Mouse (Mus musculus): ENCODE data around the gene Tle3. TPM values are rescaled to one million over a fixed set of nuclear protein-coding genes. Genes with fewer than 3 reads are reported as not detected.

Gene Tle3
- total and polyA plus RNA-seq, 3 experiments: 29.7 to 162 (median 131) TPM

DNA sequence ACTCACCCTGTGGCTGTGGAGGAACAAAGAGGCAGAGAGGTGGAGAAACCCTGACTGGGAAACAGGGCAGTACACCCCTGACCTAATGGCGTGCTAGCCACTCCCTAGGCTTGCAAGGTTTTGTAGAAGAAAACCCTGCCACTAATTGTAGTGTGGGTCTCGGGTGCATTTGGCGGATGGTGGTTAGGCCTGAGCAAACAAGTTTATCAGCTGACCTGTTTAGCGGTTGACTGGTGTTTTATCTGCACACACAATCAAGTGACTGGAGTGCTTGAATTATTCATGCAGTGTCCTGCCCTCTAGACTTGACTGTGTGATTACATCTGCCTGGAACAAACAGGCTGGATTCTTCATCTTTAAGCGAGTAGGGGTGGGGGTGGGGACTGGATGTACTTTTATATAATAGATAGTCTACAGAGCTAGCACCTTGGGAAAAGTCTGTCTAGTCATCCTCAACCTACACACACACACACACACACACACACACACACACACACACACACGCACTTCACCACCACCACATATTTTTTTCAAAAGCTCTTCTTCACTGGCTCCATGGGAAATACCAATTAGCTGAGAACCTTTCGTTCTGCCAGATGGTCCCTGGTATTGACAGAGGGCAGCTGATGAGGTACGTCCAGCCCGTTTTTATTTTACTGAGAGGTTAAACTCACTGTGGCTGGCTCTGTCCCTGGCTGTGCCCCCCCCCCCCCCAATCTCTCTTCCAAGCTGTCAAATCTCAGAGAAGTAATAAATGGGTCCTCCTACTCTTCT, 5.7 kb downstream of the Tle3 start:
- DNase-seq (ENCODE audit: low spot score) (no peak), ATAC-seq (ENCODE audit: extremely low read depth, insufficient number of reproducible peaks, low FRiP score, poor library complexity, severe bottlenecking) (peak; percentile 78)
- H3K4me3 ChIP-seq (ENCODE audit: low read depth, low read length): peak overlapping the region; percentile 47; the same call in 1 of the 2 replicates
- peaks cover 63% of the 10 kb centered on the region for H3K36me3 ChIP-seq (replicated peaks)
- peaks cover 69% of the 10 kb centered on the region for H3K4me1 ChIP-seq (ENCODE audit: insufficient read depth, low read depth, low read length)
- peaks cover 5% of the 10 kb centered on the region for H3K9me3 ChIP-seq (replicated peaks)
- TF ChIP-seq GATA2 (IDR thresholded peaks at IDR 0.05; ENCODE audit: borderline replicate concordance, low read depth, low read length) (no peak), POLR2AphosphoS5 (IDR thresholded peaks at IDR 0.05; ENCODE audit: insufficient replicate concordance, low read depth, low read length) (no peak), GATA1 (IDR thresholded peaks at IDR 0.05; ENCODE audit: borderline replicate concordance, low read length) (no peak), TAL1 (conservative IDR thresholded peaks at IDR 0.05; ENCODE audit: low read depth, low read length) (no peak), CTCF (IDR thresholded peaks at IDR 0.05; ENCODE audit: low read depth, low read length) (no peak)
- H3K27me3 ChIP-seq (ENCODE audit: insufficient read depth, low read length): no peaks in the 10 kb centered on the region; the same call in 1 of the 2 replicates

DNA sequence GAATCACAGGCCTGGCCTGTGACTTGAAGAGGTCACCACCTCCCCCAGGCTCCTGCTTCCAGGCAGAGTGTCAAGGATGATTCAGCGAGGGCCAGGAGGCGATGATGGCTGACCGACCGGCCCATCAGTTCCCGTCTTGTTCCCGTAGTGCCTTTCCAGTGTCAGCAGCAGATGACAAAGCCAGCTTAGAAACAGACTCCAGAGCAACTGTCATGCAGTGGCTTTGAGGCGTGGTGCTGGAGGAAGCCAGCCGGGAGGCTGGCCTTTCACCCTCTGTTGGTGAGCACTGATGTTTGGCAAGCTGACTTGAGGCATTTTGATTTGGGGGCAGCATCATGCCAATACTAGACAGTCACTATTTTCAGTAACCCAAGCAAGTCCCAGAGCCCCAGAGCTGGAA, 6.3 kb downstream of the Tle3 start:
- peak overlapping the region; percentile 22; the same call in 1 of the 2 replicates for H3K4me3 ChIP-seq (ENCODE audit: low read depth, low read length)
- DNase-seq (ENCODE audit: low spot score): no peak
- TF ChIP-seq POLR2AphosphoS5 (IDR thresholded peaks at IDR 0.05; ENCODE audit: insufficient replicate concordance, low read depth, low read length): no peak
- TF ChIP-seq TAL1 (conservative IDR thresholded peaks at IDR 0.05; ENCODE audit: low read depth, low read length): no peak
- TF ChIP-seq GATA1 (IDR thresholded peaks at IDR 0.05; ENCODE audit: borderline replicate concordance, low read length): no peak
- TF ChIP-seq CTCF (IDR thresholded peaks at IDR 0.05; ENCODE audit: low read depth, low read length): no peak
- TF ChIP-seq GATA2 (IDR thresholded peaks at IDR 0.05; ENCODE audit: borderline replicate concordance, low read depth, low read length): no peak
- peaks cover 5% of the 10 kb centered on the region for H3K9me3 ChIP-seq (replicated peaks)
- H3K36me3 ChIP-seq (replicated peaks): peaks cover 68% of the 10 kb centered on the region
- H3K4me1 ChIP-seq (ENCODE audit: insufficient read depth, low read depth, low read length): peaks cover 75% of the 10 kb centered on the region
- ATAC-seq (ENCODE audit: extremely low read depth, insufficient number of reproducible peaks, low FRiP score, poor library complexity, severe bottlenecking): no peak
- no peaks in the 10 kb centered on the region; the same call in 1 of the 2 replicates for H3K27me3 ChIP-seq (ENCODE audit: insufficient read depth, low read length)

DNA sequence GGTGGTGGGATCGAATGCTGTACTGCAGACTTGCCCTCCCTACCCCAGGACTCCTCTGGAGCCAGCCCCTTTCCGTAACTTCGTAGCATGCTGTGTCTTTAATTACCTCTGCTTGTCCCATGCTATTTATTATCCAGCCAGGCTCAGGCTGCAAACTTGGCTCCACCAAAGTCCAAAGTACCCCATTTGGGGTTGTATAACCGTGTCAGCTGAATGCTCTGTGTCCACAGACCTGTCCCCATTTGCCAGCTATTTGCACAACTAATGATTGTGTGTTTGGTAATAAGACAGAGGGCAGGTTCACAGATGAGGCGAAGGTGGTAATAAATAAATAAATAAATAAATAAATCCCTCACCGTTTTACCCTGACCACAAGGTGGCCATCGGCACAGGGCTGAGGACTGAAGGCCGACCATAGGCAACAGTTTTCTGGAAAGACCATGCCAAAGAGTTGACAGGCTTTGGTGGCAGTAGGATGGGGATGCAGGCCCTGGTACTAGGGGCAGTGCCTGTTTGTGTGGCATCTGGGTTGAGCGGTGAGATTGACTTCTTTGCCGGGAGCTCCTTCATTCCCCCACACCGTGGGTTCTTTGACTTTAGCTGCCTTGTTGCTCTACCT, 7.0 kb downstream of the Tle3 start:
- Histone ChIP-seq H3K9me3 (replicated peaks) (peaks cover 3% of the 10 kb centered on the region; the same call in 1 of the 2 replicates), H3K27me3 (ENCODE audit: insufficient read depth, low read length) (no peaks in the 10 kb centered on the region; the same call in 1 of the 2 replicates), H3K4me3 (ENCODE audit: low read depth, low read length) (no peak overlapping the region; the same call in 1 of the 2 replicates), H3K36me3 (replicated peaks) (peaks cover 74% of the 10 kb centered on the region), H3K4me1 (ENCODE audit: insufficient read depth, low read depth, low read length) (peaks cover 81% of the 10 kb centered on the region)
- DNase-seq (ENCODE audit: low spot score) (no peak), ATAC-seq (ENCODE audit: extremely low read depth, insufficient number of reproducible peaks, low FRiP score, poor library complexity, severe bottlenecking) (no peak)
- TF ChIP-seq GATA2 (IDR thresholded peaks at IDR 0.05; ENCODE audit: borderline replicate concordance, low read depth, low read length) (no peak), GATA1 (IDR thresholded peaks at IDR 0.05; ENCODE audit: borderline replicate concordance, low read length) (no peak), CTCF (IDR thresholded peaks at IDR 0.05; ENCODE audit: low read depth, low read length) (no peak), TAL1 (conservative IDR thresholded peaks at IDR 0.05; ENCODE audit: low read depth, low read length) (no peak), POLR2AphosphoS5 (IDR thresholded peaks at IDR 0.05; ENCODE audit: insufficient replicate concordance, low read depth, low read length) (no peak)

DNA sequence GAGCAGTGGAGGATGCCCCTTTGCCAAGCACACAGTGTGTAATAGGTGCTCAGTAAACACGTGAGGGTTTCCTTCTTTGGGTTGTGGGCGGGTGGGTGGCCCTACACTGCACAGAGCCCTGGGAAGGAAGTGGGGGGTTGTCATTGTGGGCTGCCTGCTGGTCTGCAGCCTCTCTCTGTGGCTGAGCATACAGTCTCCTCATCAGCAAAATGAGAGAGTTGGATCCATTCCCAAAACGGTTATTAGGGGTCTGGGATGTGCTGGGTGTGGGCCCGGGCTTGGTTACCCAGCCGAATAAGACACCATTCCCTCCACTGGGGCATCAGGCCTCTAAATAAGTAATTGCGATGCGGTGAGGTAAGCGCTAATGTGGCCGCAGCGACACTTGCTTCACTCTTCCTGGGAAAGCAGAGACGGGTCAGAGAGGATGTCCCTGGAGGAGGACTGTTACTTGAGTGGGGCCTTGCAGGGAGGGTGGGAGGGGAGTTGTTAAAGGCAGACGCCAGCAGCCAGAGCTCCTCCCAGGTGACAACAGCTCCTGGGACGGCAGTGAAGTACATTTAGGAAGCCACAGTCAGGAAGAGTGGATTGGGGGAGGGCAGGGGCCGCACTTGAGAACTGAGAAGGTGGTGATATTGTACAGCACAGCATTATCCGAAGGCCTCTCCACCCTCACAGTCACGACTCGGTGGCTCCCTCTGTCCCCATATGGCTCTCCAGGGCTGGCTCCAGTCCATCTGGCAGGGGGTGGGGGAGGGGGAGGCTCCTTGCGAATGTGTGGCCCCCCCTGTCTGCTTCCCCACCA, 8.3 kb downstream of the Tle3 start:
- TF ChIP-seq CTCF (IDR thresholded peaks at IDR 0.05; ENCODE audit: low read depth, low read length): no peak
- TF ChIP-seq TAL1 (conservative IDR thresholded peaks at IDR 0.05; ENCODE audit: low read depth, low read length): no peak
- TF ChIP-seq GATA1 (IDR thresholded peaks at IDR 0.05; ENCODE audit: borderline replicate concordance, low read length): no peak
- TF ChIP-seq GATA2 (IDR thresholded peaks at IDR 0.05; ENCODE audit: borderline replicate concordance, low read depth, low read length): no peak
- TF ChIP-seq POLR2AphosphoS5 (IDR thresholded peaks at IDR 0.05; ENCODE audit: insufficient replicate concordance, low read depth, low read length): no peak
- H3K4me1 ChIP-seq (ENCODE audit: insufficient read depth, low read depth, low read length): peaks cover 88% of the 10 kb centered on the region
- peaks cover 80% of the 10 kb centered on the region for H3K36me3 ChIP-seq (replicated peaks)
- H3K27me3 ChIP-seq (ENCODE audit: insufficient read depth, low read length): no peaks in the 10 kb centered on the region; the same call in 1 of the 2 replicates
- H3K4me3 ChIP-seq (ENCODE audit: low read depth, low read length): no peak overlapping the region; the same call in 1 of the 2 replicates
- H3K9me3 ChIP-seq (replicated peaks): no peaks in the 10 kb centered on the region
- ATAC-seq (ENCODE audit: extremely low read depth, insufficient number of reproducible peaks, low FRiP score, poor library complexity, severe bottlenecking) (no peak), DNase-seq (ENCODE audit: low spot score) (no peak)

DNA sequence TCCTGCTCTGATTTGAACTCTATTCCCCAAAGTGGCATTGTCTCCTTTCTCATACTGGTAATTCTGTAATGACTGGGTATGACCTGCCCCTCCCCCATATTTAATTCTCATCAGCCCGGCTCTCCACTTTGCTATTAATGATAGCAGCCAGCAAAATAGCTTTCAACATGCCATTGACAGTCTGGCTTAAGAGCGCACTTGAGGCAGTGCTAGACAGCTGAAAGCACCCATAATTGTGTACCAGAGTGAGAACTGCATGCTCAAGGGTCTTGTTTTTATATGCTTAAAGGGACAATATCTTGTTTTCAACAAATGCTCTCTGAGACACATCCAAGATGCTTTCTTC, 8.9 kb downstream of the Tle3 start:
- H3K27me3 ChIP-seq (ENCODE audit: insufficient read depth, low read length): no peaks in the 10 kb centered on the region; the same call in 1 of the 2 replicates
- no peaks in the 10 kb centered on the region for H3K9me3 ChIP-seq (replicated peaks)
- peaks cover 92% of the 10 kb centered on the region for H3K4me1 ChIP-seq (ENCODE audit: insufficient read depth, low read depth, low read length)
- DNase-seq (ENCODE audit: low spot score) (no peak), ATAC-seq (ENCODE audit: extremely low read depth, insufficient number of reproducible peaks, low FRiP score, poor library complexity, severe bottlenecking) (no peak)
- no peak for TF ChIP-seq GATA2 (IDR thresholded peaks at IDR 0.05; ENCODE audit: borderline replicate concordance, low read depth, low read length)
- TF ChIP-seq TAL1 (conservative IDR thresholded peaks at IDR 0.05; ENCODE audit: low read depth, low read length): no peak
- no peak for TF ChIP-seq CTCF (IDR thresholded peaks at IDR 0.05; ENCODE audit: low read depth, low read length)
- TF ChIP-seq POLR2AphosphoS5 (IDR thresholded peaks at IDR 0.05; ENCODE audit: insufficient replicate concordance, low read depth, low read length): no peak
- no peak for TF ChIP-seq GATA1 (IDR thresholded peaks at IDR 0.05; ENCODE audit: borderline replicate concordance, low read length)
- H3K36me3 ChIP-seq (replicated peaks): peaks cover 83% of the 10 kb centered on the region
- H3K4me3 ChIP-seq (ENCODE audit: low read depth, low read length): no peak overlapping the region; the same call in 1 of the 2 replicates

All from G1E (cell line).